Mouse (Mus musculus): Measurements from ENCODE around the gene Cyp2j13. TPM values are rescaled to one million over a fixed set of nuclear protein-coding genes. Genes with fewer than 3 reads are reported as not detected.
"Not testable (repeated sequence)": the region's sequence is repeated elsewhere in the genome, so short reads cannot be mapped to it uniquely, and the experiment has no call there.

Cyp2j13 gene
- polyA plus RNA-seq, 1 experiment from 2014 or later = 0.33 TPM

DNA sequence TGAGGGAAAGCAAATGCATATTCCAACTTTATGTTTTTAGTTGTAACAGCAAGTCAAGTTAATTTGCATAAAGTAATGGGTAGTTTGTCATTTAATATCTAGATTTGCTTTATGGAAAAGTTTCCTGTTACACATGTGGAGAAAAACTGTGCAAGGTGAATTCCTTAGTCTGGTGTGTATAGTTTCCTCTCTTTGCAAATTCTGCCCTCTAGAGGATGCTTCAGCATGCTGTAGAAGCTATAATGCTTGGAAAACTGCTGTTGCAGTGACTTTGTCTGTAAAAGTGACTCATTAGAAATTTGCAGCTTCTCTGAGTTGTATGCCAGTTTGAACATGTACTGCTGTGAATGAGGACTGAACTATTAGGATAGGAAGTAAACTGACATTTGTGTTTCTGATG lies 54.5 kb downstream of the Cyp2j13 start:
- Histone ChIP-seq H3K9me3 (ENCODE audit: control insufficient read depth, low read depth, low read length) (no peaks in the 10 kb centered on the region), H3K9ac (replicated peaks; ENCODE audit: low read depth, low read length) (no peak overlapping the region), H3K4me3 (ENCODE audit: low read depth, low read length) (no peak overlapping the region), H3K36me3 (ENCODE audit: control insufficient read depth, insufficient read depth, low read length) (no peaks in the 10 kb centered on the region; the same call in 1 of the 2 replicates), H3K4me2 (replicated peaks; ENCODE audit: low read depth, low read length) (no peak overlapping the region), H3K27me3 (ENCODE audit: control insufficient read depth, insufficient read depth, low read length) (no peaks in the 10 kb centered on the region), H3K27ac (ENCODE audit: low read length) (no peak overlapping the region), H3K4me1 (ENCODE audit: control insufficient read depth, insufficient read depth, low read length) (no peaks in the 10 kb centered on the region)
- ATAC-seq (ENCODE audit: insufficient number of reproducible peaks, insufficient read depth, low FRiP score, low read depth) = no peak

DNA sequence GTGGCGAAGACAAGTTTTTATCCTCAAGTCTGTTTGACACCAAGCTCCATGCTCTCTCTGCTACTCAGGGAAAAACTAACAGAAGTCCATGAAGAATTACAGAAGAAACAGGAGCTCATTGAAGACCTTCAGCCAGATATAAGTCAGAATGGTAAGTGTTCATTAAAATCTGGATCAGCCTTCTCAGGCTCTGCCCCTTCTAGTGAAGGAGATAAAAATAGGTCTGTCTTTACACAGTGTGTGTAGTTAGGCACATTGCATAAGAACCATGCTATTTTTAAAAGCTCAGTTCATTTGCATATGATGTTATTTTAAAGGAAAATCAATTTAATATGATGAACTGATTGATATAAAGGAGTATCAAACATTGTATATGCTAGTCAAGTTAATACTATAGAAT lies 60.5 kb downstream of the Cyp2j13 start:
- ATAC-seq (ENCODE audit: insufficient number of reproducible peaks, insufficient read depth, low FRiP score, low read depth) = no peak
- 96% methylated on average over 1 of the region's 1 CpGs for WGBS

DNA sequence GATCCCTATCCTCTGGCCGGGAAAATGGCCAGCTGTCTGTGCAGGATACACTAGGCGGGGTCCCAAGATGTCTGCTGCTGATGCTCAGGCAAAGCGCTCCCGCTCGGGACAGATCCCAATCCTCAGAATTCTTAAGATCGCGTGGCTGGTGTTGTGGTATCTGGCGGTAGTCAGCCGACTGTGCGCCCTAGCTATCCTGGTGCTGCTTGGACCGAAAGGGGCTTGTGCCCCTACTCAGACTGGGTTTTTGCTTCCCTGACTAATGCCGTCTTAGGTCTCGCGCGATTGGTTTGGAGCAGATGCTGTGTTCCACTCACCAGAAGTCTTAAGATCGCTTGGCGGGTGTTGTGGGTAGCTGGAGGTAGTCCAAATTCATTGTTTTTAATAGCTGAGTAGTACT lies 95.1 kb downstream of the Cyp2j13 start:
- not testable (repeated sequence) for H3K27ac ChIP-seq (ENCODE audit: low read length)

More for the DNA sequence above, 60.5 kb downstream of the Cyp2j13 start:
- Histone ChIP-seq H3K27ac (ENCODE audit: low read length) (no peak overlapping the region), H3K9me3 (ENCODE audit: control insufficient read depth, low read depth, low read length) (no peaks in the 10 kb centered on the region), H3K4me3 (ENCODE audit: low read depth, low read length) (no peak overlapping the region), H3K9ac (replicated peaks; ENCODE audit: low read depth, low read length) (no peak overlapping the region), H3K36me3 (ENCODE audit: control insufficient read depth, insufficient read depth, low read length) (no peaks in the 10 kb centered on the region), H3K4me1 (ENCODE audit: control insufficient read depth, insufficient read depth, low read length) (no peaks in the 10 kb centered on the region), H3K4me2 (replicated peaks; ENCODE audit: low read depth, low read length) (no peak overlapping the region), H3K27me3 (ENCODE audit: control insufficient read depth, insufficient read depth, low read length) (no peaks in the 10 kb centered on the region)

More for the DNA sequence above, 95.1 kb downstream of the Cyp2j13 start:
- not testable (repeated sequence) for H3K4me3 ChIP-seq (ENCODE audit: low read depth, low read length); ATAC-seq (ENCODE audit: insufficient number of reproducible peaks, insufficient read depth, low FRiP score, low read depth); H3K36me3 ChIP-seq (ENCODE audit: control insufficient read depth, insufficient read depth, low read length); H3K4me1 ChIP-seq (ENCODE audit: control insufficient read depth, insufficient read depth, low read length); H3K9me3 ChIP-seq (ENCODE audit: control insufficient read depth, low read depth, low read length); H3K27me3 ChIP-seq (ENCODE audit: control insufficient read depth, insufficient read depth, low read length); H3K4me2 ChIP-seq (replicated peaks; ENCODE audit: low read depth, low read length); H3K9ac ChIP-seq (replicated peaks; ENCODE audit: low read depth, low read length)
- 92% methylated on average over 17 of the region's 17 CpGs for WGBS

Other genes with a start within 250 kb of the Cyp2j13 start
- 27.1 and 29.2 TPM in 2 replicates for gene Hook1, start 110.3 kb downstream of the Cyp2j13 start, polyA plus RNA-seq (2014; fragmentation: Nextera tagmentation; extraction: Ambion mirVana)
- gene Cyp2j12, start 63.6 kb upstream of the Cyp2j13 start, polyA plus RNA-seq (2014; fragmentation: Nextera tagmentation; extraction: Ambion mirVana) = not detected in 2 replicates
- not detected in 2 replicates for gene Cyp2j7, start 159.1 kb upstream of the Cyp2j13 start, polyA plus RNA-seq (2014; fragmentation: Nextera tagmentation; extraction: Ambion mirVana)